Mouse (Mus musculus) cerebral cortex, adult 2 months (tissue): ENCODE data around the gene Man2c1.

Source experiments
- WGBS: fragments of 180-500 bp; shearing (Covaris S2); methylation state at CpG from one replicate; pipeline ENCODE4 v1.1.7; 2018; 5-methylcytosine and 5-hydroxymethylcytosine counted together

The Man2c1 gene

GRCm38 (mm10) chr9:57158013-57158470 is 27.6 kb downstream of the Man2c1 start, which contains the start of gene Commd4:
Commd4 (minus strand) TSS chr9:57158331.
- WGBS: 1% methylated on average over 24 of the region's 24 CpGs

GRCm38 (mm10) chr9:57158506-57158905 is 28.0 kb downstream of the Man2c1 start:
- 32% methylated on average over 11 of the region's 11 CpGs for WGBS

GRCm38 (mm10) chr9:57162496-57162895 is 32.0 kb downstream of the Man2c1 start:
- 15% methylated on average over 3 of the region's 3 CpGs for WGBS

- 50% methylated on average over 2 of the region's 2 CpGs for WGBS
These were observed 32.6 kb downstream of the Man2c1 start for GRCm38 (mm10) chr9:57163137-57163536.

- WGBS: 70% methylated on average over 2 of the region's 2 CpGs
These were observed 35.7 kb downstream of the Man2c1 start for GRCm38 (mm10) chr9:57166173-57166572.

GRCm38 (mm10) chr9:57168411-57168810 is 37.9 kb downstream of the Man2c1 start:
- 88% methylated on average over 5 of the region's 5 CpGs for WGBS
